Mouse (Mus musculus): ENCODE measurements around the gene Slc32a1.

Gene Slc32a1

DNA sequence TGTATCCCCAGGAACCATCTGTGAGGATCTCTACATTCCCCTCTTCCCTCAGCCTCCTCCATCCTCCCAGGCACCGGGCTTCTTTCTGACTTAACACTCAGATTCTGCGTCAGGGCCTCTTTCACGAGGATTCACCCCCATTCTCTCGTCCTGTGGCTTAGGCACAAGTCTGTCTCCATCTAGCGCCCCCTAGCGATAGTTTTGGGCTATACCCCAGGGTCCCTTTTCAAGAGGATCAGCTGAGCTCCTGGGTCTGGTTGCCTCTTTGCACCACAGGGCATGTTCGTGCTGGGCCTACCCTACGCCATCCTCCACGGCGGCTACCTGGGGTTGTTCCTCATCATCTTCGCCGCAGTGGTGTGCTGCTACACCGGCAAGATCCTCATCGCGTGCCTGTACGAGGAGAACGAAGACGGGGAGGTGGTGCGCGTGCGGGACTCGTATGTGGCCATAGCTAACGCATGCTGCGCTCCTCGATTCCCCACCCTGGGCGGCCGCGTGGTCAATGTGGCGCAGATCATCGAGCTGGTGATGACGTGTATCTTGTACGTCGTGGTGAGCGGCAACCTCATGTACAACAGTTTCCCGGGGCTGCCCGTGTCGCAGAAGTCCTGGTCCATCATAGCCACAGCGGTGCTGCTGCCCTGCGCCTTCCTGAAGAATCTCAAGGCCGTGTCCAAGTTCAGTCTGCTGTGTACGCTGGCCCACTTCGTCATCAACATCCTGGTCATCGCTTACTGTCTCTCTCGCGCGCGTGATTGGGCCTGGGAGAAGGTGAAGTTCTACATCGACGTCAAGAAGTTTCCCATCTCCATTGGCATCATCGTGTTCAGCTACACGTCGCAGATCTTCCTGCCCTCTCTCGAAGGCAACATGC lies 3.2 kb downstream of the Slc32a1 start:
- DNase-seq = peak; percentile 47 to 56

- DNase-seq = no peak
Observed at GRCm38 (mm10) chr2:158614418-158614955, 3.9 kb downstream of the Slc32a1 start.

- no peak for DNase-seq
Observed at GRCm38 (mm10) chr2:158615161-158615680, 4.7 kb downstream of the Slc32a1 start.

GRCm38 (mm10) chr2:158615702-158616101 lies 5.1 kb downstream of the Slc32a1 start:
- DNase-seq = no peak

DNA sequence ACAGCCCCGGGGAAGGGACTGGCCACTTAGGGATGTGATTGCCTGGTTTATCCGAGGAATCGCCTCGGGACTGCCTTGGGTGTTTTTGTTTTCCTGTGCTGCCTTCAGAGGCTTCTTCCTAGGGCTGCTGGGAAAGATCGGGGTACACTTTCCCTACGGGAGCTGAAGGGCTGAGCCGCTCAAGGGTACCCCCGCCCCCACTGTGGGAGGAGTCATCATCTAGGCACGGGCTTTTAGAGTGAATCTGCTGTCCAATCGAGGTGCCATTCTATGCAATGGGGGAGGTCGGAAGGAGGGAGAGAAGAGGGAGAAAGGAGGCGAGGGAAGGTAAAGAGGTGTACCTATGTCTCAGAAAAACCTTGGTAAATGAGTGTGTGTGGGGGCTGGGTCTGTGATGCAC lies 5.7 kb downstream of the Slc32a1 start:
- peak in 1 of 2 experiments; percentile 30 for DNase-seq

- no peak for DNase-seq
Observed at GRCm38 (mm10) chr2:158616790-158617189, 6.2 kb downstream of the Slc32a1 start.

DNA sequence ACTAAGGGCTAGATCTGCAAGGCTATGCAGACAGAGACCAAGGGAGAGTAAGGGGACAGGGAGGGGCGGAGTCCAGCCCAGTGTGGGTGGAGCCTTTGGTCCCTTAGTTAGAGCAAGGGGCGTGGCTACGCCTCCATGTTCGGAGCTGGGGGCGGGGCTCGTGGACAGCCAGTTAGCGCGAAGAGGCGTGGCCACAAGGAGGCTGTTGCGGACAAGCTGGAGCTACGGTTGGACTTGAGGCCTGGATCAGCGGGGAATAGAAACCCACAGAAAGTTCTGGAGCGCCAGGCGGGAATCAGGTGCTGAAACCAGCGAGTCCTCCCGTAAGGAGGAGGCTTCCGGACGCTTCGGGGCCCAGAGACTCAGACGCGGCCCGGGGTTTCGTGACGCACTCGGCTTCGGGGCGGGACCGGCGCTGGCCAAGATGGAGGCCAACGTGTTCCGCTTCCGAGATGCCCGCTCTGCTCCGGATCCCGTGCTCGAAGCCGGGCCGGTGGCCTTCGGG lies 14.2 kb downstream of the Slc32a1 start, which contains the start of gene Actr5:
Gene Actr5, plus strand, starts transcription at position 171 of the 505 bp plus-strand sequence.
- peak; percentile 94 to 96 for DNase-seq

GRCm38 (mm10) chr2:158625231-158625630 lies 14.7 kb downstream of the Slc32a1 start:
- DNase-seq = no peak

DNA sequence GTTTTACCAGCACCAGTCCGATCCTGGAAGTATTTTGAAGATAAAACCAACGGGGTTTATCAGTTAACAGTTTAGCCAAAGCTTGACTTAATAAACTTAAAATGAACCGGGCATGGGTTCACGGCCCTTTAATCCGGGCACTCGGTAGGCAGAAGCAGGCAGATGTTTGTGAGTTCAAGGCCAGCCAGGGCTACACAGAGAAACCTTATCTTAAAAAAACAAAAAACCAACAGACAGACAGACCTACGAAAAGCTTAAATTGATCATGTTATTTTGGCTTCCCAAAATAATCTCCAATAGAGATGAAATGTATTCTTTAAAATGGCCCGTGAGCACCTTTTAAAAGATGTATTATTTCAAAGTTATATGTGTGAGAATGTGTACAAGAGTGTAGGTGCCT lies 15.1 kb downstream of the Slc32a1 start:
- no peak for DNase-seq

DNA sequence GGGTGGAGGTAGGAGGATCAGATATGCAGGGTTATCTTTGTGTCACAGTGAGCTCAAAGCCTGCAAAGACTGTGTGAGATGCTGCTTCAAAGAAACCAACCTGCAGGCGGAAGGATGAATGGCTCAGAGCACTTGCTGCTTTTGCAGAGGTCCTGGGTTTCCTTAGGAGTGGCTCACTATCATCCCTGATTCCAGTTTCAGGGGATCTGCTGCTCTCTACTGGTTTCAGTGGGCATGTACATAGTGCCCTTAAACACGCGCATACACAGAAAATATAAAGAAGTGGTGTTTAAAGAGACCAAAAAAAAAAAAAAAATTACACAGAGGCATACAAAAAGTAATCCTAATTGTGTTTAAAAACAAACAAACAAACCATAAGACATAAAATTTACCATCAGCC lies 18.3 kb downstream of the Slc32a1 start:
- DNase-seq = no peak

DNA sequence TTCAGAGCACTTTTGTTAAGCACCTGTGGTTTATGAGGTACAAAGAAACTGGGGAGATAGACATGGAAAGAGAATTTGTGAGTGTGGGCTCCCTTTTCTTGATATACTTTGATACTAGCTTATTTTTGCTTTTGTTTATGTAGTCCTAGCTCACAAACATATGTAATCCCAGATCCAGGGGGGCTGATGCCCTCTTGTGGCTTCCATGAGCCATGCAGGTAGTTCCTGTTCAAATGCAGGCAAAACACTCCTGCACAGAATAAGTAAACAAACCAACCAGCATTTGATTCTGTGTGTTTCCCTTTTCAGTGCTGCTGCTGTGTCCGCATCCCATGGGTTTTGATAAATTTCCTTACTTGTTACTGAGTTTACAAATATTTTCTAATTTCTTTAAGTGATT lies 18.8 kb downstream of the Slc32a1 start:
- peak in 1 of 2 experiments; percentile 44 for DNase-seq

- no peak for DNase-seq
Observed at GRCm38 (mm10) chr2:158631873-158632272, 21.3 kb downstream of the Slc32a1 start.

DNA sequence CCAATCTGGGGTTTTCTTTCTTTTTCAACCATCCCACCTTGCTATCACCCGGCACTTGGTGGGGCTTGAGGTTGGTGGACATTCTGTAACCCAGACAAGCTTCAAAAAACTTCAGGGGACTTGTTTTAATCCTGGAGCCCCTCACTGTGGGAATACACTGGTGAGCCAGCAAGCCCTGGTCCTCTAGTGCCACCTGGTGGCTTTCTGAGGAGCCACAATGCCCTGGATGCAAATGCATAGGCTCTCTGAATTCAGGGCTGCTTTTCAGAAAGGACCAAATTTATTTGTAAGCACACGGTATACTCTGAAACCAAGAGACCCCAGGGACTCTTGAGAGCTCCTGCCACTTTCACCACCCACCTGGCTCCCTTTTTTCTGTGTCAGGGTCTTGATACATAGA lies 31.3 kb downstream of the Slc32a1 start:
- peak; percentile 62 to 69 for DNase-seq

DNA sequence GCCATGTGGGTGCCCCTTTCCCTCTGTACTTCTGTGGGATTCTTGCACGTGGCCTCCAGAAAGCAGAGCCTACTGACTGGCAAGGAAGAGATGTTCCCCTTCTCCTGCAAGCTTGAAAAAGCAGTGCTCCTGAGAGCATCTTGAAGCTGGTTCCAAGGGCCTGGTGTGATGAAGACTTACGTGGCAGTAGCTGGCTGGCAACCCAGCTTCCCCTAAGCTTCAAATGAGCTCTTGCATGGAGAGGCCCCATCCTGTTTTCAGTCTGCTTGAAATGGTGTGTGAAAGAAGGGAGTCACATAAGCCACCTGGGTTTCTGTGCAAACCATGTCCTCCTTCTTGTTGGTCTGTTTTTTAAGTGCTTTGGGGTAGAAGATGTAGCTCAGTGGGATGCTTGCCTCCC lies 32.0 kb downstream of the Slc32a1 start:
- no peak for DNase-seq

DNA sequence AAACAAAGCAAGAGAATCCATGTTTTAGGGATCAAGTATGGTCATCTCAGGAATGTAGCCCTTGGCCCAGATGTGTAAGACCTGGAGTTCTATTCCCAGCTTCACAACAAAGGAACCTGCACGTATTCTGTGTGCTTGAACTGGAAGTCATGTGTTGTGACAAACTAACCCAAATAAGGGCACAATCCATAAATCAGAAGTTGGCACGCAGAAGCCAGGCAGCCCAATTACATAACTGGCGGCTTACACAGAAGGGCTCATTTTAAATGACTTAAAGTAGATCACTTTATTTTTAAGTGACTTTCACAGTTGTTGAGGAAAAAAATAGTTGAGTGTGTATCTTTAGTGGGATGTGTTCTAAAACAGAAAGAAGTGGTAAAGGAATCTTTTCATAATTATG lies 33.2 kb downstream of the Slc32a1 start:
- no peak for DNase-seq

GRCm38 (mm10) chr2:158651159-158651908 lies 40.8 kb downstream of the Slc32a1 start:
- DNase-seq = no peak

GRCm38 (mm10) chr2:158652985-158653384 lies 42.4 kb downstream of the Slc32a1 start:
- peak; percentile 66 to 75 for DNase-seq

- DNase-seq = no peak
Observed at GRCm38 (mm10) chr2:158654717-158655116, 44.1 kb downstream of the Slc32a1 start.

- DNase-seq = no peak
Observed at GRCm38 (mm10) chr2:158655806-158656205, 45.2 kb downstream of the Slc32a1 start.

DNA sequence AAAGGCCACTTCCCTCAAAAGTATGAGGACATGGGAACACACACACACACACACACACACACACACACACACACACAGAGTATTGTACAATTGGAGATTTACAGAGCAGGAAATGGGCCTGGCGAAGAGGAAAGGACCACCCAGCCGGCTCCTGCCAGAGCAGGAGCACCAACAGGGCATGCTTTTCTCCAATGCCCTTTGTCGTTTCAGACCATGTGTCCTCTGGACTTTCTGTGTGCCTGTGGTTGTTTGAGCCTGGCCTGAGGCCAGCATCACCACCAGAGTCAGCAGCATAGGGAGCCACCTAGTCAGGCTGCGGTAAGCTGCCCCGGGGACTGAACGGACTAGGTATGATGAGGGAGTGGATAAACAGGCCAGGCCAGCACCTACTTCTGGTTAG lies 48.3 kb downstream of the Slc32a1 start:
- DNase-seq = no peak

DNA sequence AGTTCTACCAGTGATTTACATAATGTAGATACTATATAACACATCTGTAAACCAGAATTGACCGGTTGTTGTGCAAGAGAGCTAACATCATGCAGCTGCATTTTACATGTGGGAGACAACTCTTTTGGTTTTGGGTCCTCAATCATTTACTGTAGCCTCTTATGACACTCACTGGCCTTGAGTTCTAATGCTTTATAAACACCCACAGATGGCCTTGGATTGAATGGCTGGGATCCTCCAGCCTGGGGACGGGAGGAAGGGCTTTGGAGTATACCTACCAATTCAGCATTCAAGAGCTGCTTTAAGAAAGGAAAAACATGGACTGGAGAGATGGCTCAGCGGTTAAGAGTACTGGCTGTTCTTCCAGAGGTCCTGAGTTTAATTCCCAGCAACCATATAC lies 48.8 kb downstream of the Slc32a1 start:
- no peak for DNase-seq

DNA sequence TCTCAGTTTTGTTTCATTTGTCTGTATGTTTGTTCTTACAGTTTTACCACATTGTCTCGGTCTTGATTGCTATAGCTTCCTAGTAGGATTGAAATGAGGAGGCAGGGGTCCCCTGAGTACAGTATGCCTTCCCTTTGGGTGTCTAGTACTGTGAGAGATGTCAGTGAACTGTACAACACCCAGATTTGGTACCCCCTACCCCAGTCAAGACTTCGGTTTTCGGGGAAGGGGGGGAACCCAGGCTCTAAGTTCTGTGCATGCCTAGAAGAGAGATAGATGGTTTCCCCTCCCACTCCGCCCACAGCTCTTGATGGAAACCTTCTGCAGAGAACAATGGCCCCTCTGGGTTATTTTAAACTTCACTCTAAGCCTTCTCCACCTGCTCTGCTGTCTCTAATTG lies 54.5 kb downstream of the Slc32a1 start, which contains the start of gene Ppp1r16b:
Gene Ppp1r16b, plus strand, starts transcription at position 301 of the 400 bp plus-strand sequence.
- no peak for DNase-seq

Measured in cerebellum, adult 18-20 months (tissue).